Mouse (Mus musculus) kidney, adult 8-10 months (tissue): ENCODE measurements at regions not wholly inside any gene's neighbourhood (a gene's known extent, or its start where the extent isn't known, plus 50 kb on each side); places are given as distances from the start of the nearest gene placed in this dataset.

Experiments used
- DNase-seq, 2 experiments: peaks; one replicate each; pipeline ENCODE4 v3.0.0; 2022

DNA sequence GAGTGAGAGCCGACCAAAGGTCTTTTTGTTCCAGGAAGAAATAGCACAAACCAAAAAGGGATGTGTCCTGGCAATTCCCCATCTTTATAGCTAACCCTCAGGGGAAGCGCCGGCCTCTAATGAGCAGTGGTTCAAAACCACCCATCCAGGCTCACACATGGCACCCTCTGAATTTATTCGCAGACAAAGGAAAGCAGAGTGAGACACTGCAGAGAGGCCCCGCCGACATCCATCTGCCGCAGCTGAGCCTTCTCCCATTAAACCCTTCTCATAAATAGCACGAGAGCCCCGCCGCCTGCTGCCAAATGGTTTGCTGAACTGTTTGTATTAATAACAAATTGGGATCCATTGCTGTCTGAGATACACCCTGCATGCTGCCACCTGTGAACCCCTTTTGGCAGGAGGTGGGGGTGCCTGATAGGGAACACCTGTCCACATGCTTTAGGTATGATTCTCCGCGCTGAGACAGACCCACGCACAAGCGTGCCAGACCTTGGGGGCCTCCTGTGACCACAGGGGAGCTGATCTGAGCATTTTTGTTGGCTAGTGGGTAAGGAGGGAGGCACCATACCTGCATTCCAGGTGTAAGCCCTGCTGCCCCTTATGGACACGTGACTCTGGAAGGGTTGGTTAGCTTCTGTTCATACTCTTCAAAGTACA is 422.6 kb upstream of the Castor2 start:
- no peak for DNase-seq

DNA sequence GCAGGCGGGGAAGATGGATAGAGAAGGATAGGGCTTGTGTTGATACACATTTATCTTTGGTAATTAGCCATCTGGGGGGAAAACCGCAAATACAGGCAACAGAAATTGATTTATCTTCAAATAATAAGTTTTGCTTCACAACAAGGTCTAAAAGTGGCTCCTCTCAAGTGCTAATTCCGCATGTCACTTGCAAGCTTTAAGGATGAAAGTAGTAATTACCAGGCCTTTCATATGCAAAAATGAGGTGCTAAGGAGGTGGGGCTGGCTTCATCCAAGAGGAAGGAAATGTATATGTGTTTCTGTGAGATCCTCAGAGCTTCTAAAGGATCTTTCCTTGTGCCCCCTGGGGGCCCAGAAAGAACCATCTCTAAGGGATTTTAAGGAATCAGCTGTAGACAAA is 423.9 kb upstream of the Castor2 start:
- DNase-seq = no peak

DNA sequence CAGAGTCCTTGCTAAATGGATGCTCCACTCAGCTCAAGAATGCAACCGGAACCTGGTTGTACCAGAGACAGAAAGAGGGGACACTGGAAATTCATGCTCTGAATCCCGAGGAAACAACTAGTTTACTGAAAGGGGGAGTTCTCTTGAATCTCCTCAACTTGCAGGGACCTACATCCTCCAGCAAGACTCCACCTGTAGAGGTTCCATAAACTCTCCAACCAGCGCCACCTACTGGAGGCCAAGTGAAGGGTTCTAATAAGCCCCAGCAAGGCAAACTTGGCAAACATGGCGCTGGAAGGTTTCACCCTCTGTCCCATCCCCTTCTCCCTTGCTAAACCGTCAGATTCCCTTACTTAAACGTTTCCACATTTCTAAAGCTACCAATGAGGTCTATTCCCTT is 433.0 kb upstream of the Castor2 start:
- DNase-seq = peak; percentile 1 to 32

DNA sequence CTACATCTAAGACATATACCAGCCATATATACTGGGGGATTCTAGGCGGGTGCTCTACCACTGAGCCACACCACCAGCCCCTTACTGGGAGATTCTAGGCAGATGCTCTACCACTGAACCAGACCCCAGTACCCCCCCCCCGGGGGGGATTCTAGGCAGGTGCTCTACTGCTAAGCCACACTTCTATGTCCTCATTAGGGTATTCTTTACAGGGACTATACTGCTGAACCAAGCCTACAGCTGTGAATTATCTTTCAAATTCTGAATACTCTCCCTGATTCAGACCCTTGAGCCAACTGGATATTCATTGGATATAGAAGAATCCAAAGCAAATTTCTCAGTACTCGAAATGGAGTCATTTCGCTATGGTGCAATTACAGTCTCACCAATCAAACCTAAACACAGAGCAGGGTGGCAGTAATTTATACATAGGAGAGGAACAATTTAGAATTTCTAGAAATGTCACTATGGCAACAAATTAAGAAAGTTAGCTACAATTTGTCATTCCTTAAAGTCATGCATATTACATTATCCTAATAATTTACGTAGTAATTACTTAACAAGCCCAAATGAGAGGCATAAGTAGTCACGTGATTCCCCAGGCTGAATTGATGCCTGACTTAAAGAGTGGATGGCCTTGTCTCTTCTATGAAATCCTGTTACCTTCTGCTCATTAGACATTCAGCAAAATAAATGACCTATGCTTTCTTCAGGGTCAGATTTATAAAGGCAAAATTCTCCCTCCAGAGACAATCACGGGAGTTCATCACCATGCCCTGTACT is 436.8 kb upstream of the Castor2 start:
- no peak for DNase-seq

DNA sequence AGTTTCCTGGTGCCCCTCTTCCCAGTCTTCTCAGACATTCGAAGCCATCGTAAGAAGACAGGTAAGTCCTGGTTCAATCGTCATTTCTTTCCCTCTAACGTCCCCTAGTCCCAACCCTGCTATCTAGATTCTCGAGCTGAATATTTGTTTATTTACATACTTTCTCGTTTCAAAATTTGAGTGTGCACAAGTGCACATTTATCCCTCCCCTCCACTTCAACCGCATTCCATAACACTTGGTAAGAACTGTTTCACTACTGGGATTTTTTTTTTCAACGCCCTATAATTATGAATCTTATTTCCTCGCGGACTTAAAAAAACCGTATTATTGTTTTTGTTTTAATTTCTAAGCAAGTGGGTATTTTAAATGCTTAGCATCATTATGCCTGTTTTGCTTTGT is 439.2 kb upstream of the Castor2 start:
- no peak for DNase-seq

DNA sequence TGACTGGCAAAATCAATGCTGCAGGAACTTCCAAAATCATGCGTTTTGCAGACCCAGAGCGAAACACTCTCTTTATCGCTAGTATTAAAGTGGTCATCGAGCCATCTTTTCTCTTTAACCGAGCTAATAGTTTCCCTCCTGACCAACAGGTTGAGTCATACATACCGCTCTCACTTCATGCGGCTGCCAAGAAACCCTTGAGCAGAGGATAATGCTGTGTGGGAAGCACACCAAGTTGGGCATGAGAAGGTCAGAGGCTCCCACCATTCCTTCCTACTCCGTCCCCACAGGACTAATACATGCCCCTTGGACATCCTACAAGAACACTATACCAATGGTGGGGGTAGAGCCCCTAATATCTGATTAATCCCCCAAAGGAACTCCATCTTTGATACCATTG is 442.7 kb upstream of the Castor2 start:
- DNase-seq = no peak

DNA sequence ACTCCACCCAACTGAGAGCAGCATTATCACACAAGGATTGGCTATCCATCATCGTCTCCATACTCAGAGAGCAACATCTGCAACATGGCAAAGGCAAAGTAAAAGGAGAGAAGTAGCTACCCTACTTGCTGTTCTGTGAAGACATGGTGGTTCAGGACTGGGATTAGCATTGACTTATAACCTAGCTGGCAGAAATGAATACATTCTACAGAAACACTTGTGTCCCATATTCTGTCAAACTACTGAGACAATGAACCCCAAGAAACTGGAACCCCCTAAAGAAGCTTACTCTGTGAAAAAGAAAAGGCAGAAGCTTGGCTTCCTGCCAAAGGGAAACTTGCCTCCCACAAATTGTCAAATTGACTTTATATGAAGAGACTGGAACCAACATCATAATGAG is 446.1 kb upstream of the Castor2 start:
- no peak for DNase-seq

DNA sequence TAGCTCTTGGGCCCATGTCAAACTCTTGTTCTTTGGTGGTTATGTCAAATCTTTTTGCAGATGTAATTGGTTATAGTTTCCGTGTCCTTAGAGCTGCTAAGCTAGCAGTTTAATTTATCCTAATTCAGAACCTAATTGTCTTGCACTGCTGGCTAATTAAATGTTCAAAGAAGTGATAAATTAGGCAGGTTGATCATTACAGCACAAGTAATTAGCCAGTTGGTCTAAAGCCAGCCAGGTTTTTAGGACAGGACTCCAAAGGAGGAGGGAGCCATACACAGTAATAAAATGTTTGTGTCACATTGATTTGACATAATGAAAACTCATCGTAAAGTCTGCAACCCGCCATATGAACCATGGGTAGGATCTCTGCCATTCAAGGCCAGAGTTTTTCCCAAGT is 449.3 kb upstream of the Castor2 start:
- DNase-seq = no peak

DNA sequence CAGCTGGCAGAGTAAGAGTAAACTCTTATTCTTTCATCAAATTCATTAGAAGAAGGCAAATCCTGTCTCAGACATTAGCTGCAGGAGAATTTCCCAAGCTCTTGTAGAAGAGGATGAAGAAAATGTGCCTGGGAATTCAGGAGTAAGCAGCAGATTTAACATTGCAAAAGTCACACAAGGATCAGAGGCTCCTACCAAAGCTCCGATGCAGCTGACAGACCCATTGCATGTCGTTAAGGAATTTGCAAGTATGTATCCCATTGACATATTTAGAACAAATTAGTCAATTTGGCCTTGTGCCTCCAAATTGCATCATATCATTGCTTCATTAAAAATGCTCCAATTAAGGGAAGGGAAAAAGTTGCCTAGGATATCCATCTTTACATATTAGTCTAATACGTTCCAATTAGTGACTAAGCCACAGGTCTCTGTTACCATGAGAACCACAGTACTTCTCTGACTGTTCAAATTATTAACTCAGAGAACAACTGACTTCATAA is 453.8 kb upstream of the Castor2 start:
- DNase-seq = no peak

DNA sequence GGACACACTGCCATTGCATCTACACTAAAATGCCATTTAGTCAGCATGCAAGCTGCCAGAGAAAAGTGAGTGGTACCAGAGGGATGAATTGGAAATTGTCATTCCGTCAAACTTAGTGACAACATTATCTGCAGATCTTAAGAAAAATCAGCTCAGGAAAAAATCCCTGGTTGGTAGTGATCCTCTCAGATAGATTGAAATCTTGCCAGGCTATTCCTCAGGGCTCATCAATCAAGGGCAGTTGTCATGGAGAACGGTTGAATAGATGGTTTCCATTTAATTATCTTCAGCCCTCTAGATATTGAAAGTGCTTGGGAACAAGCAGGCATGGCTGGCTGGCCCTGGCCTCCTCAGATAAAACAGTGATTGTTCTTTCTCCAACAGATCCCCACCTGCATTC is 456.2 kb upstream of the Castor2 start:
- no peak for DNase-seq

DNA sequence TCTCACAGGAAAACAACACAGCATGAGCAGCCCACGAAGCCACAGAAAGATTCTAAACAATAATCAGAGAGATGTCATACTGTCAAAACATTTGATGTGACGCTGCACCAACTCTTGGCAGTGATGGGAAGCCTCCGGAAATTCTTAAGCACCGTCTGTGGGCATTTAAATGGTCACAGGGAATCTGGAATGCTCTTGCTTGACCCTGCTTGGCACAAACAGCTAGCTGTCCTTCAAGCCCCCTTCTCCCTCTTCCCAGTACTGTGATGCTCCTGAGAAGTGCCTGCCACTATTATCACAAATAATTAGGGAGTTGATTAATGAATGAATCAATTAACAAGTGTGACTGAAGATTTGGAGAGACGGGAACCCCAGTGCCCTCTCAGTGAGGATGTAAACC is 465.0 kb upstream of the Castor2 start:
- no peak for DNase-seq

DNA sequence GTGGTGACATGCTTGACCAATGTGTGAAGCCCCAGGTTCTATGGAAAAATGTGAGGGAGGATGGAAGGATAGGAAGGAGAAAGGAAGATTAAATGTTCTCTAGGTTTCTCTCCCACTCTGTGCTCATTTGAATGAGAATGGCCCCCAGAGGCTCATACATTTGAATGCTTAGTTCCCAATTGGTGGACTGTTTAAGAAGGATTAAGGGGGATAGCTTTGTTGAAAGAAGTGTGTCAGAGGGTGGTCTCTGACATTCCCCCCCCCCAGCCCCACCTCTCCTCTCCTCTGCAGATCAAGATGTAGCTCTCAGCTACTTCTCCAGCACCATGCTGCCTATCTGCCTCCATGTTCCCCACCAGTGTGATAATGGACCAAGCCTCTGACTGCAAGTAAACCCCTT is 467.7 kb upstream of the Castor2 start:
- no peak for DNase-seq

DNA sequence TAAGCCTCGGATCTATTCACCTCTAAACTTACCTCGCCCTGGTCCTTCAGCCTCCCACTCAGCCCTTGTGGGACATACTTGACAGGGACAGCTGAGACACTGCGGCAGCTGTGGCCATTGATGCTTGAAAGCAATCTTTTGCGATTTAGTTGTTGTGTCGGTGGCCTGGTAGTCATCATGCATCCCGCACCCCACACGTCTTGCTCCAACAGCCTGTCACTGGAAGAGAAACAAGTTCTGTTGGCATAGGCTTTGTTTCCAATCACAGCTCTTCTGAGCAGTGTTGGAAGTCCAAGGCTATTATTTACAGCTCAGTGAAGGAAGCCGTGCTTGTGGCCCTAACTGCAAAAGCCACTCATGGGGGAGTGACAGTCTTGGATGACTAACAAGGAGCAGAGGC is 480.2 kb upstream of the Castor2 start:
- DNase-seq = no peak

DNA sequence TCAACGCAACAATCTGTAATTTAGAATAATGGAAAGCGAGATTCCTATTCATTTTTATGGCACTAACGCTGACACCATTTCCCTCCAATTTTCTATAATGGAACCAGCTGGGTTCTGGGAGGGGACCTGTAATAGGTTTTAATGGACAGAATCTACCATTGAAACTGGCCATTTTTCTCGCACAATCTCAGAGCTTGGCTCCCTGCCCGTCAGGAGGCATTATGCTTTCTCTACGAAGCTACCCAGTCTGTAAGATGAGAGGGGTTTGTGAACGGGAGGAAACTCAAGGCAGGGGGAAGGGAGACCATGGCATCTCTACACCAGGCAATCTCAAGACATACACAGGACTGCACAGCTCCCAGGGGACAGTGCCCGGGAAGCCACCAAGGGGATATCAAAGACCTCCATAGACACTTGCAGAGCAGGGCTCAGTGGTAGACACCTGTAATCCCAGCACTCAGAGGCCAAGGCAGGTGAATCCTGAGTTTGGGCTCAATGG is 498.2 kb upstream of the Castor2 start:
- no peak for DNase-seq

DNA sequence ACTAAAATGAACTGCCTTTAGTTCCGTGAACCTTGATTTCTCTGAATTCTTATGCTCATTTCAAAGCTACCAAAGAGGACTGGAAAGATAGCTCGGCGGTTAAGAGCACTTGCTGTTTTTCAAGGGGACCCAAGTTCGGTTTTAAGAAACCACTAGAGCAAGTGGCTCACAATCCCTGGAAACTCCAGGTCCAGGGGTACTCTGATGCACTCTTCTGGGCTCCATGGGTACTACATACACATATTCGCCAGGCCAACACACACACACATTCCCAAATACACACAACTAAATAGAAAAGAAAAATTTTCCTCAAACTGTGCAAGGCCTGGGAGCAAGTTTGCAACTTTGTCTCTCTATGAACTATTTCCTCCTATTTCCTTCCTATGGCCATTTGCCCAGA is 498.9 kb upstream of the Castor2 start:
- no peak for DNase-seq

DNA sequence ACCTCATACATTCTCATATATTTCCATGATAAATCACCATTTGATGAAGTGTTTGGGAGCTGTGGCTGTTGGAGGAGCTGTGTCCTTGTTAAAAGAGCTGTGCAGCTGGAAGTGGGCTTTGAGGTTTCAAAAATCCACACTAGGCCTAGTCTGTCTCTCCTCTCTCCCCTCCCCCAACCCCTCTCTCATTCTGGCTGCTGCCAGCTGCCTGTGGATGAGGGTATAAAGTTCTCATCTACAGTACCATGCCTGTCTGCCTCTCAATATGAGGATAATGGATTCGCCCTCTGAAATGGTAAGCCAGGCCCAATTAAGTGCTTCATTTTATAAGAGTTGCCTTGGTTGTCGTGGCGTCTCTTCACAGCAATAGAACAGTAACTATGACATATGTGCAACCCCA is 501.4 kb upstream of the Castor2 start:
- no peak for DNase-seq

DNA sequence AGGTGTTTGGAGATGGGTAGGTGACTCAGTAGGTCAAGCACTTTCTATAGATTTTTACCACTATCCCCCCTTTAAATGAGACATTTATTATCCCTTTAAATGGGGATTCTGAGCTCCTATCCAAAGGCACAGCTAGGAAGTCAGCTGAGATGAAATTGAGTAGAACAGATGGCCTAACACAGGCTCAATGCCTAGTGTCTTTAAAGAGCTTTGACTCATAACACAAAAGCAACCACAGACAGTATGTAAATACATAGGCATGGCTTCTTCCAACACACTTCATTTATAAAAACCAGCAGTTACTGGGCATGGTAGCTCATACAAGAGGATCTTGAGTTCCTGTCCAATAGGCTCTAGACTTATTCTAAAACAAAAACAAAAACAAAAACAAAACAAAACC is 513.0 kb upstream of the Castor2 start:
- no peak for DNase-seq

DNA sequence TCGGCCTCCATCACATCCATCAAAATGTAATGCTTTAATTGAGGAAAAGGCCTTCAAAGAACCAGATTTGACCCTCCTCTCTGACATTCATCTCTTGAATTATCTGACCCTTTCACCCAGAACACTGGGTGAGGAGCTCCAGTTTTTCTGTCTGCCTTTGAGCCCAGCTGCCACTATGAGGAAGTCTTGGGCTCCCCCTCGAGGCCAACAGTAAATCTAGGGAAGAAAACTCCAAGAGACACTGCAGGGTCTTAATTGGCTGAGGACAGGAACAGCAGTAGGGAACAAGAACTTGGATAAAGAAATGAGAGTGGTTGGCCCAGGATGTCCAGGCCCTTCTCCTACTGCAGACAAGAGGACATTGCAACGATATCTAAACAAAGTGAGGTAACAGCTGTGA is 514.3 kb upstream of the Castor2 start:
- peak; percentile 2 to 26 for DNase-seq

DNA sequence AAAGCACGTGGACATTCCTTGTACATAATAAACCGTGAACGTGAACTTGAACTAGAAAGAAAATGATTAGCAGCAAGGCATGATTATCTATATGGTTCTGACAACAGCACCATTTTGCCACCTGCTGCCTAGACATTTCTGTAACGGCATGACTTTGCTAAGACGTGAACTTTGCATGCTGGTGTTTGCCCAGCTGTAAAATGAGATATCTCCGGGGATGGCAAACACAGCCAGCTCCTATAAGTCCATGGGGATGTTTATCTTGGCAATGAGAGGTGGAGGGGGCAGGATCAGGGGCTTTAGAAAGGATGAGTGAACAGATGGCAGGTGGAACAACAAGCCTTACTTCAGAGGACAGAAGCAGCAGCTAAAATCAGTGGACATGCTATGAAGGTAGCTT is 522.9 kb upstream of the Castor2 start:
- DNase-seq = no peak

DNA sequence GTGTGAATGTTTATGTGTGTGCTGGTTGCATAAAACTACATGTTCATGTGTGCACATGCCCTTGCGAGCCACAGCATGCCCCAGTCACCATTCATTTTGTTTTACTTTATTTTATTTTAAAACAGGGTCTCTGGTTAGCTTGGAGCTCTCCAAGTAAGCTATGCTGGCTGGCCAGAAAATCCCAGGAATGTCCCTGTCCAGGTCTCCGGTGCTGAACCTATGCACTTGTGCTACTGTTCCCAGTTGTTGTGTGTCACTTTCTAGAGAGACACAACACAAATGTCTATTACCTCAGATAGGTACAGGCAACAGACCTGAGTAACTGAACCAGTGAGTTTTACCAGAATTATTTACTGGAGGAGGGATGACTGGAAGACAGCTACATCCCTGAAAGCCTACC is 530.4 kb upstream of the Castor2 start:
- DNase-seq = no peak

DNA sequence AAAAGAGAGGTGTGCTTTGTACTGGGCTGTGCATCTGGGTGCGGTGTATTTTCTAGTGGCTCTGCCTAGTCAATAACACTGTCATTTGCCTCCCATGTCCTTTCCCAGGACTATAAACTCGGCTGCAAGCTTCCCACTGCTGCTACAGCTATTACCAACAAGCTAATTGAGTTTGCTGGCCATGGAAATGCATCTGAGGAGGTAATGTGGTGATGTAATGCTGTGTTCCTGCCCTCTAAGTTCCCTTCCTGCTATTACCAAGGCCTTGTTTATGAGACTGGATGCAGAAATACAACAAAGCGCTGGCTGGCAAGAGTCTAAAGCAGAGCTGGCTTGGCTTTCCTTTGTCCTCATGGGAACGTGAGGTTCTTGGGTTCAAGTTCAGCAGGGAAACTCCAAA is 533.0 kb upstream of the Castor2 start:
- no peak for DNase-seq

DNA sequence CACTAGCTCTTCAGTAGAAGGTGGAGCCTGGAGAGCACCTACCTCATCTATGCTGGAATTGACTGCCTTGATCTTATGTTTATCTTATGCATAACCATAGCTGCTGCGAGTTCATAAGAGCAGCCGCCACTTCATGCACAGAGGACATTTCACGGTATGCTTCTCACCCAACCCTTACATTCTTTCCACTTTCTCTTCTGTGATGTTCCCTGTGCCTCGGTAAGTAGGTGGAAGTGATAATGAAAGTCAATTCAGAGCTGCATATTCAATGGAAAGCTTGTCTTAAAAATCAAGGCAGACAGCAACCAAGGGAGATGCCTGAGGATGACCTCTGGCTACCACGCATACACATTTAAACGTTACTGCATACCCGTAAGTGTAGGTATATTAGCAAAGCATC is 548.9 kb upstream of the Castor2 start:
- DNase-seq = no peak

DNA sequence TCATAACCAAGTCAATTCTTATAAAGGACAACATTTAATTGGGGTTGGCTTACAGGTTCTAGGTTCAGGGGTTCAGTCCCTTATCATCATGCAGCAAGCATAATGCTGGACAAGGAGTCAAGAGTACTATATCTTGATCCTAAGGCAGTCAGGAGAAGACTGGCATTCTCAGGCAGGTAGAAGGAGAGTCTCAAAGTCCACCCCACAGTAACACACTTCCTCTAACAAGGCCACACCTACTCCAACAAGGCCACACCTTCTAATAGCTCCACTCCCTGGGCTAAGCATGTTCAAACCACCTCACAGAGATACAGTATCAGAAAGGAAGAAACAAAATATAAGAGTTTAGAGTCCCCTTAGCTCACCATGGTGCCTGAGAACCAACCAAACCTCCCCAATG is 557.3 kb upstream of the Castor2 start:
- DNase-seq = no peak

DNA sequence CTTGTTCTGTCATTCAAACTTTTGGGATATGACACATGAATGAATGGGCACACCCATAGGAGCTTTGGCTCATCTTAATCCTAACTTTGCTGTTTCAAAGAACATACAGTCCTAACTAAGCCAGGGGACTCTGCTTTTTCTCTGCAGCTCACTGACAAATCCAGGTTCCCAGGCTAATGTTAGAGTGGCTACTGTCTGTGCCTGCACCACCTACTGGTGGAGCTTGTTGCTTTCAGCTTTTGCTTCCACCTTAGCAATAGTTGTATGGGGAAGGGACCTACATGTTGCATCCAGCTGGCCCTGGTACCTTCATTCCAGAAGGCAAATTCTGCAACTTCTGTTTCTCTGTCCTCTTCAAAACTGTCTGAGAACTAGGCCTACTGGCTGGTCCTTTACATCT is 566.8 kb upstream of the Castor2 start:
- no peak for DNase-seq

DNA sequence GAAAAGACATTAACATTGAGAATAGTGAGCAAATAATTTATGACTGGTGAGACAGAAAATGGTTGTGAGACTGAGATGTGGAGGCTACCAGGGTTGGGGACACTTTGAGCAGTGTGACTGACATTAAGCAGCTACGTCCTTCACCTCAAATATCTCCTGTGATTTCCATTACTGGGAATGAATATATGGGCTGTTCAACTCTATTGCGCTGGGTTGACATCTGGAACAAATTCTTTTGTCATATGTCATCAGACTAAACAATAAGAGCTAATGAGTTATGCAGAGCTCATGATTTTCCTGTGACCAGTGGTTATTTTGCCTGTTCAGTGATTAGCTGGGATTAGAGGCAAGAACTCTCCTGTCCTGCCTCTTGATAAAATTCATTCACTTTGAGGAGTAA is 593.9 kb upstream of the Castor2 start:
- DNase-seq = no peak
